Comparison of ENCODE assay signal across 22 mouse cellular contexts in the genomic region with DNA sequence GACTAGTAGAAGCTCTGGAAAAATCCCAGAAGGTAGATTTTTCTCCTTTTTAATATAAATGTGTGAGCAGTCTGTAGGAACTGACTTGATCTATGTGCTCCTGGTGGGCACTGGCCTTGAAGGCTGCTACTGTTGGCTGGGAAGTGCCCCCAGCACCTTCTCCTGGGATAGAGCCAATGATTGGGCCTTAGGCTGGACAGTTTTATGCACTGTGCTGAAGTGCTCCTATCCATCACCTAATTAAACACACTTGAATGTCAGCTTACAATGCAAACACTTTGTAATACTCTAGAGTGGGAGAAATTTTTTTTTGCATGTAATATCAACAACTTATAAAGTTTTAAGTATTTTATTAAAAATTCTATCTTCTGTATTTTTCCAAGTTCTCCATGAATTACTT.
DNase-seq lines count a peak whose midpoint lies in the region; ATAC-seq and TF ChIP-seq lines count a peak whose summit lies in the region.
"Had no signal": no experiment of that assay in that cellular context is flagged by ENCODE, and none has a peak within 500 bp of the region (broad histone marks: within the 10 kb centered on the region; RNA-seq: fewer than 3 reads in every experiment).

No protein-coding gene starts in this region.

- no peak for TF ChIP-seq CTCF in lung, embryonic 14.5 days (IDR thresholded peaks at IDR 0.05; ENCODE audit: low read depth)
- TF ChIP-seq CTCF in lung, postnatal 0 days (IDR thresholded peaks at IDR 0.05): no peak
- TF ChIP-seq CTCF in lung, adult 2 months (IDR thresholded peaks at IDR 0.05; ENCODE audit: insufficient read depth, low read length): no peak

- no peak for TF ChIP-seq POLR2A in lung, adult 2 months (IDR thresholded peaks at IDR 0.05; ENCODE audit: borderline replicate concordance, extremely low read depth, low read depth, low read length)

- no peaks in the 10 kb centered on the region for H3K36me3 ChIP-seq in lung, embryonic 14.5 days (ENCODE audit: insufficient read depth)
- no peaks in the 10 kb centered on the region for H3K36me3 ChIP-seq in lung, postnatal 0 days (ENCODE audit: insufficient read depth, low read length)
- no peaks in the 10 kb centered on the region for H3K36me3 ChIP-seq in lung, embryonic 16.5 days (ENCODE audit: control insufficient read depth, insufficient read depth, low read length)
- H3K36me3 ChIP-seq: embryonic facial prominence, embryonic 13.5 days; embryonic facial prominence, embryonic 15.5 days; forebrain, embryonic 10.5 days; forebrain, embryonic 12.5 days had no signal

- no peak overlapping the region for H3K9ac ChIP-seq in lung, embryonic 14.5 days
- no peak overlapping the region for H3K9ac ChIP-seq in lung, postnatal 0 days (replicated peaks; ENCODE audit: low read depth)
- no peak overlapping the region for H3K9ac ChIP-seq in lung, embryonic 16.5 days (ENCODE audit: low read length)
- H3K9ac ChIP-seq: embryonic facial prominence, embryonic 13.5 days; embryonic facial prominence, embryonic 15.5 days; forebrain, embryonic 12.5 days had no signal

- H3K27me3 ChIP-seq in lung, embryonic 14.5 days (ENCODE audit: insufficient read depth, low read length): no peaks in the 10 kb centered on the region
- no peaks in the 10 kb centered on the region for H3K27me3 ChIP-seq in lung, postnatal 0 days (replicated peaks; ENCODE audit: insufficient read depth, low read length)
- peaks cover 8% of the 10 kb centered on the region; the same call in 1 of the 2 replicates for H3K27me3 ChIP-seq in lung, embryonic 16.5 days (ENCODE audit: control insufficient read depth, insufficient read depth, low read depth, low read length)
- H3K27me3 ChIP-seq: embryonic facial prominence, embryonic 13.5 days; embryonic facial prominence, embryonic 15.5 days; forebrain, embryonic 12.5 days had no signal

- peak; percentile 35 for DNase-seq in lung, embryonic 14.5 days
- no peak for DNase-seq in lung, postnatal 0 days (ENCODE audit: low spot score)
- DNase-seq in lung, adult 2 months: no peak
- no peak for DNase-seq in retina, postnatal 1 day
- DNase-seq: adrenal gland, adult 2 months; adrenal gland, postnatal 10 days; adrenal gland, postnatal 25 days; cerebellum, adult 11 months; cerebellum, adult 18-20 months; cerebellum, adult 8-10 months; cerebellum, adult 9-11 months; cerebellum, postnatal 14 days; cerebellum, postnatal 36 days; embryo, embryonic 11 days had no signal

- H3K9me3 ChIP-seq in lung, embryonic 14.5 days (ENCODE audit: low read depth, low read length): no peaks in the 10 kb centered on the region
- no peaks in the 10 kb centered on the region for H3K9me3 ChIP-seq in lung, postnatal 0 days (ENCODE audit: low read length)
- H3K9me3 ChIP-seq in lung, embryonic 16.5 days (ENCODE audit: control insufficient read depth, low read length): no peaks in the 10 kb centered on the region
- H3K9me3 ChIP-seq: embryonic facial prominence, embryonic 13.5 days; embryonic facial prominence, embryonic 15.5 days; forebrain, embryonic 10.5 days; forebrain, embryonic 12.5 days had no signal

- H3K4me2 ChIP-seq in lung, embryonic 14.5 days: no peak overlapping the region
- no peak overlapping the region for H3K4me2 ChIP-seq in lung, postnatal 0 days (replicated peaks; ENCODE audit: low read depth, low read length)
- H3K4me2 ChIP-seq in lung, embryonic 16.5 days (ENCODE audit: low read depth, low read length): no peak overlapping the region
- H3K4me2 ChIP-seq: embryonic facial prominence, embryonic 13.5 days; embryonic facial prominence, embryonic 15.5 days; forebrain, embryonic 12.5 days had no signal

- ATAC-seq in lung, embryonic 14.5 days (ENCODE audit: insufficient read depth): peak; percentile 52; the same call in 1 of the 2 replicates
- no peak for ATAC-seq in lung, postnatal 0 days
- ATAC-seq in lung, embryonic 16.5 days (ENCODE audit: low read depth): peak; percentile 72
- ATAC-seq: forebrain, embryonic 14.5 days; forebrain, embryonic 16.5 days had no signal

- H3K4me3 ChIP-seq in lung, embryonic 14.5 days (ENCODE audit: low read depth, low read length): no peak overlapping the region
- no peak overlapping the region for H3K4me3 ChIP-seq in lung, postnatal 0 days (ENCODE audit: low read depth, low read length)
- H3K4me3 ChIP-seq in lung, embryonic 16.5 days (ENCODE audit: low read length): no peak overlapping the region
- H3K4me3 ChIP-seq in lung, adult 2 months (replicated peaks; ENCODE audit: extremely low read depth, low read depth, low read length): no peak overlapping the region
- H3K4me3 ChIP-seq: embryonic facial prominence, embryonic 13.5 days; embryonic facial prominence, embryonic 15.5 days; erythroblast, embryonic 14.5 days; forebrain, embryonic 10.5 days; forebrain, embryonic 12.5 days had no signal

- TF ChIP-seq EP300 in lung, postnatal 0 days (IDR thresholded peaks at IDR 0.05): no peak

- H3K27ac ChIP-seq in lung, embryonic 14.5 days (ENCODE audit: low read depth): no peak overlapping the region
- no peak overlapping the region for H3K27ac ChIP-seq in lung, postnatal 0 days (ENCODE audit: low read length)
- no peak overlapping the region for H3K27ac ChIP-seq in lung, embryonic 16.5 days (ENCODE audit: low read length)
- H3K27ac ChIP-seq: embryonic facial prominence, embryonic 13.5 days; embryonic facial prominence, embryonic 15.5 days; forebrain, embryonic 10.5 days; forebrain, embryonic 12.5 days had no signal

- H3K4me1 ChIP-seq in lung, embryonic 14.5 days (ENCODE audit: insufficient read depth): peaks cover 5% of the 10 kb centered on the region; the same call in 1 of the 2 replicates
- no peaks in the 10 kb centered on the region for H3K4me1 ChIP-seq in lung, postnatal 0 days (ENCODE audit: insufficient read depth, low read depth, low read length)
- peaks cover 8% of the 10 kb centered on the region; the same call in 1 of the 2 replicates for H3K4me1 ChIP-seq in lung, embryonic 16.5 days (replicated peaks; ENCODE audit: control insufficient read depth, insufficient read depth, low read length)
- no peaks in the 10 kb centered on the region for H3K4me1 ChIP-seq in lung, adult 2 months (ENCODE audit: control insufficient read depth, insufficient read depth, low read length)
- H3K4me1 ChIP-seq: embryonic facial prominence, embryonic 13.5 days; embryonic facial prominence, embryonic 15.5 days; forebrain, embryonic 12.5 days had no signal
